Mouse (Mus musculus) cortical plate, adult 2 months (tissue): ENCODE measurements around the gene Hivep1.

ENCODE experiments used
- CTCF ChIP-seq: fragments of 200-500 bp; IDR thresholded peaks from 2 replicates; pipeline ENCODE4 v1.5.1; 2011; ENCODE audit warnings: mild to moderate bottlenecking, control low read depth, low read length; ENCODE audit not compliant: insufficient read depth; ENCODE audit errors: extremely low read depth
- POLR2A ChIP-seq: fragments of 200-500 bp; IDR thresholded peaks from 2 replicates; pipeline ENCODE4 v1.6.1; 2011; ENCODE audit warnings: mild to moderate bottlenecking, low read length, control low read depth; ENCODE audit not compliant: insufficient read depth; ENCODE audit errors: extremely low read depth

DNA sequence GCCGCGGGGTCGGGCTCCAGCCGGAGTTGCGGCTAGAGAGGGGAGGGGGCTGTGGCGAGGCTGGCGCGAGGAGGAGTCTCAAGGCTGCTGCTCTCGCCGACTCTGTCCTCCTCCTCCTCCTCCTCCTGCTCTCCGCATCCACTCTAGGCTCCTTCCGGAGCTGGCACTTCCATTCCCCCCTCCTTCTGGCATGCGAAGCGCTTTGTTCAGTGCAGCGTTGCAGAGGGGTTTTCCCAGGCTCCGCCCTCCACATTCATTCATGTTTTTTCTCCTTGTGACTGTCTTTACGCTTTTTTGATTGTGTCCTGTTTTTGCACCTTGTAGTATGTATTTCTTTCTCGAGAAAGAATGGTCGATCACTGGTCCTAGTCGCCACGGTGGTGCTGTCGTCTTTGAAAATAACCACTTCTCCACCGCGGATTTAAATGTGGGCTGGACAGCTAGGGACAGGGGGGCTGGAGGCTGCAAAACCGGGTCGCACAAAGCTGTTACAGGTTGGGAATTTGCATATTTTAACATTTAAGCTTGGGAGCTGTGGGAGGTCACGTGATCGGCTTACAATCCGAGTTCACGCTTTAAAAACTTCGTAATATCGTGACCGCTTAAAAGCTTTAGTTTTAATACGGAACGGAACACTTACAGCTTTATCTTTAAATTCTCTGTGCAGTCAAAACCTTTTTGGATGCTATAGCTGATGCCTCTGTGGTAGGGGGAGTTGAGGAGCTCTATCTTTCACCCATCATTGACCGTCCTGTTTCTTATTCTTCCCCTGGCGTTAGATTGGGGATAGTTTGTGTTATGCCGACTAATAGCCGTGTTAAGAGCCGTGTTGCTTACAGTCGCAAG, 1.1 kb downstream of the Hivep1 start:
- TF ChIP-seq CTCF = no peak
- TF ChIP-seq POLR2A = no peak
